Mouse (Mus musculus) cerebellum, postnatal 36 days (tissue): Measurements from ENCODE around the gene Fgf15.
"Not testable (repeated sequence)": the region's sequence is repeated elsewhere in the genome, so short reads cannot be mapped to it uniquely, and the experiment has no call there.

ENCODE experiments used
- DNase-seq, 2 experiments: peaks; one replicate each; pipeline ENCODE4 v3.0.0; 2021 to 2022; ENCODE audit warnings: mixed read lengths in 2 of 2

Gene Fgf15

GRCm38 (mm10) chr7:144896294-144897218, at the start of gene Fgf15:
Gene Fgf15, plus strand, starts transcription at chr7:144896531.
- peak in 1 of 2 experiments; percentile 13 for DNase-seq

- no peak for DNase-seq
Observed at GRCm38 (mm10) chr7:144847067-144847466, 49.3 kb upstream of the Fgf15 start, which contains the start of gene Fgf4. Gene Fgf4, plus strand, starts transcription at chr7:144847367.

GRCm38 (mm10) chr7:144851321-144851720, 45.0 kb upstream of the Fgf15 start:
- no peak for DNase-seq

DNA sequence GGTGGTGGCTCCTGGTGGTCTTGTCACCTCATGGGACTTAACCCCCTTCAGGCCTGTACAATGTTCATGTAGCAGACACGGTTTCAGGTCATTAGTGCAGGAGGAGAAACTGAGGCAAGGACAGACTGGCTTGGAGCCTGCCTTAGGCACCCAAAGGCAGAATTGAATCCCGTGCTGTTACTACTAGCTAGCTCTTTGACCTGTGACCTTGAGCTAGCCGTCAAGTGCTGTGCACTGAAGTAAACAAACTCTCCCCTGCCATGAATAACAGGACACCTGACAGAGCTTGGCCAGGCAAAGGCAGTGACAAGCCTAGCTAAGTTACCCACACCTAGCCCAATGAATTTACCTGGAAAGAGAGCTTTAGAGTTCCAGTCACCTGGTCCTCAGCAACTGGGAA, 41.4 kb upstream of the Fgf15 start:
- DNase-seq, result no peak

GRCm38 (mm10) chr7:144857158-144857557, 39.2 kb upstream of the Fgf15 start:
- no peak for DNase-seq

GRCm38 (mm10) chr7:144857826-144858342, 38.4 kb upstream of the Fgf15 start:
- DNase-seq, result no peak

DNA sequence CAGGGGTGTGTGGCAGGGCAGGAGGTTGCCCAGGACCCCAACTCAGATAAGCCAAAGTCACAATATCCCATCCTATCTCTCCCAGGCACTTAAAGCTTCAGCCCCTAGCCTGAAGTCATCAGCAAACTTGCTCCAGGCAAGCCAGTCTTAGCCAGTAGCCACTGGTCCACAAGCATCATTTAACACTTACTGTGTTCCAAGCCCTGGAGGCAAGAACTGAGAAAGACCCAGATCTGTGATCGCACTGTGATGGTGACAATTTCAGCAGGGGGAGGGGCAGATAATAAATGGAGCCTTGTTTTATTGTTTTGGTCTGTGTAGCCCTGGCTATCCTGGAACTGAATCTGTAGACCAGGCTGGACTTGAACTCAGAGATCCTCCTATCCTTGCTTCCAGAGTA, 37.6 kb upstream of the Fgf15 start:
- no peak for DNase-seq

DNA sequence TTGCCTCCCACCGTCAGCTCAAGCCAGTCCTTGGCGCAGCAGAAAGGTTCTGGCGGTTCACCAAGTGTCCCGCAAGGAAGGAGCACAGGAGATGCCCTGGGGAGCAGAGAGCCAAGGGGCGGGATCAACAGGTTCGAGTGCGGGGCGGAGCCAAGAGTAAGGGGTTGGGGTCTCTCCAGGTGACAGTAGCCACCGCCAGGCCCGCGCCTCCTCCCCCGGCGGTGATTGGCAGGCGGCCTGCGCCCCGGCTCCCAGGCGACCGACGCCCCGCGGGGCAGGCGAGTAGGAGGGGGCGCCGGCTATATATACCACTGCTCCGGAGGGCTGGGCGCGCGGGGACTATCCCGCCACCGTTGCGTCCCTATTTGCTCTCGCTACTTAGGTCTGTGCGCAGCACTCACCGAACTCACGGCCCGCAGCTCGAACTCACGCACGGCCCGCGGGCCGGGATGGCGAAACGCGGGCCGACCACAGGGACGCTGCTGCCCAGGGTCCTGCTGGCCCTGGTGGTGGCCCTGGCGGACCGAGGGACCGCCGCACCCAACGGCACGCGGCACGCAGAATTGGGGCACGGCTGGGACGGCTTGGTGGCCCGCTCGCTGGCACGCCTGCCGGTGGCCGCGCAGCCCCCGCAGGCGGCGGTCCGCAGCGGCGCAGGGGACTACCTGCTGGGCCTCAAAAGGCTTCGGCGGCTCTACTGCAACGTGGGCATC, 35.1 kb upstream of the Fgf15 start:
- no peak for DNase-seq

DNA sequence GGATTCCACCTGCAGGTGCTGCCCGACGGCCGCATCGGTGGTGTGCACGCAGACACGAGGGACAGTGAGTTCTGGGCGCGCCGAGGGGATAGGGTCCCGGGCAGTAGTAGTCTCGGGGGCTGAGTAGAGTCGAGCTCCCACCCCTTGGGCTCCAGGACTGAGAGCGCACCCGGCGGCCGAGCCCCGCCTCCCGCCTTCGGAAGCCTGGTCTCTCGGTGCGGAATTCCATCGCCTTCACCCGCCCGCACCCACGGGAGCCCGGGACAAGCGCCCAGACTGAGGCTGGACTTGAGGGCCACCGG, 34.6 kb upstream of the Fgf15 start:
- peak in 1 of 2 experiments; percentile 21 for DNase-seq

- peak; percentile 35 to 36 for DNase-seq
Observed at GRCm38 (mm10) chr7:144862126-144862525, 34.2 kb upstream of the Fgf15 start.

DNA sequence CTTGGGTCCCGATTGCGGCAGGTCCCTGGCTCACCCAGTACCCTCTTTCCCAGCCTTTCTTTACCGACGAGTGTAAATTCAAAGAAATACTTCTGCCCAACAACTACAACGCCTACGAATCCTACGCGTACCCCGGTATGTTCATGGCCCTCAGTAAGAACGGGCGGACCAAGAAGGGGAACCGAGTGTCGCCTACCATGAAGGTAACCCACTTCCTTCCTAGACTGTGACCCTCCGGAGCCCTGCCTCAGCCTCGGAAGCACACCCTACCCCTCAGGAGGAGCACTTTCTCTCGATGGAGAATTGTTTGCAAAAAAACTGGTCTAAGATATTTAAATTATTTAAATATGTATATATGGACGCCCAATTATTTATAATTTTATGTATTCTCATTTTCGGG, 33.6 kb upstream of the Fgf15 start:
- DNase-seq, result no peak

GRCm38 (mm10) chr7:144863196-144863595, 33.1 kb upstream of the Fgf15 start:
- no peak for DNase-seq

DNA sequence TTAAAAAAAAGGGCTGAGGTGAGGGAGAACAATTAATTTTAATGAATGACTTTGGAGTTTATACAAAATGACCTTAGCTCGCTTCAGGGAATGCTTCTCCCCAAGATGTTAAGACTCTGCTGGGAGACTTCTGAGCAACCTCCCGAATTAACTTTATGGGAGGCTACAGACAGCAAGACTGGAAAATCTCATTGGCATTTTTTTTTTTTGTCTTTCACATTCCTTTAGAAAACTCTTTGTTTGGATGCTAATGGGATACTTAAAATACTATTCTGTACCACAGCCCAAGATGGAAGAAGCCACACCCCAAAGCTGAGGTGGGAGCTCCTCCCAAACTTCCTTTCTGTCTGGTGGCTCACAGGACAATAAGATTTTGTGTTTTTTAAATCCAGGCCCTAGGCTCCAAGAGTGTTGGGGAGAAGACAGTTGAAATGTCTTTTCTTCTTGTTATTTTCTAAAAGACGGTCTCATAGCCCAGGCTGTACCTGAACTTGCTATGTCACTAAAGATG, 32.1 kb upstream of the Fgf15 start:
- DNase-seq, result no peak

- no peak for DNase-seq
Observed at GRCm38 (mm10) chr7:144867161-144867560, 29.2 kb upstream of the Fgf15 start.

DNA sequence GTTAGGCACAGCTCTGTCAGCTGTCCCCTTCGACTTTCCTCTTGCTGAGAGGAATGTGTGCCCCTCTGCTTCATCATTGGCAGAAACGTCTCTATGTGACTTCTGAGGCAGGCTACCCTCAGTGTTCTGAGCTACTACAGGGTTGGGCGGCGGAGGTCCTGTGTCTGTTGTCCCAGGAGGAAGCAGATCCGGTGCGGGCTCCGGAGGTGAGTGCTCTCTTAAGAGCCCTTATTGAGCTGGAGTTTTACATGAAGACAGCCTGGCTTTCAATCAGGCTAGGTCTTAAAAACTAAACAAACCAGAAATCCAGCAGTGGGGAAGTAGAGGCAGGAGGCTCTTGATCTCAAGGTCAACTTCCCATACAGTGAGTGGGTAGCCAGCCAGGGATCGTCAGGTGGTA, 28.7 kb upstream of the Fgf15 start:
- no peak for DNase-seq

DNA sequence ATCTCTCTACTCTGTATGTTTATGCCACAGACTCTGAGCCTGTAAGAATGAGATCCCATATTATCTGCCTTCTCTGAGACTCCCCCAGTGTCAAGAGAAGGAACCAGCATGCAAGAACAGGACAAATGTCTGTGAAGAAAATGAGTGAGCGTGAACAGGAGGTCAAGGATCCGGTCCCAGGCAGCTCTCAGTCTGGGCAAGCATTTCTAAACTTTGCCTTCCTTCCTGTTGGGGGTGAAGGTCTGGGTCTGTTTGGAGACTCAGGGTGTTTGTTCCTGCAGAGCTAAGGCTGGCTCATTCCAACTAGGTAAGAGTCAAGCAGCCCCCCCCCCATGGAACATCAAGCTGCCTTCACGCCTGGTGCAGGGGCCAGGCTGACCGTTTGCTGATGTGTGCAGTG, 23.9 kb upstream of the Fgf15 start:
- DNase-seq, result no peak

DNA sequence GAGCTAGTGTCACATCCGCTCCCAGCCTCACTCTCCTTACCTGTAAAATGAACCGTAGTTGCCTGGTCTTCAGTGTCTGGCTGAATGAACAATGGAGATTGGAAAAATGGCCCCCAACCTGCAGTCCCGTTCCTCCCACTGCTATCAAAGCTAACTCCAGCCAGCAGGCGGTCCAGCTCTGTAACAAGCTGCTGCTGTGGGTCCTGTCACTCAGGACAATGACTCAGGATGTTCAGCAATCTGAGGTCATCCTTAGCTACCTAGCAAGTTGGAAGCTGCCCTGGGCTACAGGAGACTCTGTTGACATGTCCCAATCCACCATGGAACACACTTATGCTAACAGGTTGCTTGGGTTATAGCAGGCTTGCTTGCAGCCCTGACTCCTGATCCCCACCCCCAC, 23.2 kb upstream of the Fgf15 start:
- no peak for DNase-seq

DNA sequence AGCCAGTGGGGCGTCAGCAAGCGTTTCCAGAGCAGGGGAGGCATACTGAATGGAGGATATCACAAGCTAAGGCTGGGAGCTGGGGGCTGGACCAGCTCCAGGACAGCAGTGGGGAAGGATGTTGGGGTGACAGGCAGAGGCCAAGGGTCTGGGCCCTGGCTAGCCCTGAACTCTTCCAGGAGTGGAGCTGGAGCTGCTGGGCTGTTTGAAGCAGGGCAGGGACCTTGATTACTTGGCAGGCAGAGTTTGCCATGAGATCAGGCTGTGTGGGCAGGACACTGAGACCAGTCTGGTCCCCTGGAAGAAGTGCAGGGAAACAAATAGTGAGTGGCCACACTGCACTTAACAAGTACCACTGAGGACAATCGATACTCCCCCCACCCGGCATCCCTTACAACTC, 22.1 kb upstream of the Fgf15 start:
- no peak for DNase-seq

DNA sequence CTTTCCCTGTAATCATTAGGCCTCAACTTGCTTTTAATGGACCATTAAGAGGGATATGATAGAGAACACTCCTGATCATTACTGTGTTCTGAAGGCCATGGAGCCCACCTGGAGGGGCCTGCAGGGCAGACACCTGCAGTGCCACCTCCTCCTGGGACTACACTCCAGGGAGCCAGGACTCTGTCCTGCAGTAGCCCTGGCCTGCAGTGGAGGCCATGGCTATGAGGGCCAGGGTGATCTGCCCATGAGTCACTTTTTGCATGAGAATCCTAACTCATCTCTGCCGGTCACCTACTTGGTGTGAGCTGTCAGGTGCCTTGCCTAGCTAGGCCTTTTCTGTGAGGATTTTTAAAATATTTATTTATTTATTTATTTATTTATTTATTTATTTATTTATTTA, 17.9 kb upstream of the Fgf15 start:
- DNase-seq, result no peak

- no peak for DNase-seq
Observed at GRCm38 (mm10) chr7:144883106-144883505, 13.2 kb upstream of the Fgf15 start.

DNA sequence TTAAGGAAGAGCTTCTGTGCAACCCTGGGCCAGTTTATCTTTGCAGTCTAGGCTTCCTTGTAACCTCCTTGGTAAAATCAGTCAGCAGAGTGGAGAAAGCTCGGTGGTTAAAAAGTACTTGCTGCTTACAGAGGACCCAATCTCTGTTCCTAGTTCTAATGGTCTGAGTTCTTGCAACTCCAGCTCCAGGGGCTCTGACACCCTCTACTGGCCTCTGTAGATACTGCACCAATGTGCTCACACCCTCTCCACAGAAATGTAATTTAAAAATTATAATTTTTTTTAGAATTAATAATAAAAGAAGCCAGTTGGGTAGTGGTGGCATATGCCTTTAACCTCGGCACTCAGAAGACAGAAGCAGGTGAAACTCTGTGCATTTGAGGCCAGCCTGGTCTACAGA, 8.7 kb upstream of the Fgf15 start:
- DNase-seq, result no peak

- no peak for DNase-seq
Observed at GRCm38 (mm10) chr7:144888564-144889299, 7.6 kb upstream of the Fgf15 start.

GRCm38 (mm10) chr7:144890661-144891060, 5.7 kb upstream of the Fgf15 start:
- DNase-seq, result not testable (repeated sequence)
